Comparison of ENCODE assay signal across 8 mouse cellular contexts in genomic region chr8:106149801-106150652, GRCm38 (mm10). TPM values are rescaled to one million over a fixed set of nuclear protein-coding genes. Genes with fewer than 3 reads are reported as not detected.
DNase-seq lines count a peak whose midpoint lies in the region; ATAC-seq lines count a peak whose summit lies in the region.

Gene Pla2g15 (plus strand): TSS chr8:106150399.

- H3K9ac ChIP-seq in hindbrain, embryonic 13.5 days = peak within 1 kb of the TSS; percentile 84

- H3K4me1 ChIP-seq in hindbrain, embryonic 13.5 days (replicated peaks) = peaks cover 24% of the 10 kb centered on the region

- peaks cover 16% of the 10 kb centered on the region for H3K36me3 ChIP-seq in hindbrain, embryonic 13.5 days

- peak; percentile 91 for DNase-seq in T-cell, adult 2 months (ENCODE audit: low spot score)
- DNase-seq in cerebellum, postnatal 25 days = peak; percentile 91 to 93
- DNase-seq in frontal cortex, postnatal 25 days (ENCODE audit: low spot score in 2 of 2) = peak; percentile 87 to 89
- DNase-seq in layer of hippocampus, postnatal 36 days = peak; percentile 91 to 93
- DNase-seq in lung, postnatal 25 days (ENCODE audit: low spot score) = peak; percentile 94
- peak; percentile 73 for DNase-seq in retina, adult 2 months (ENCODE audit: low read depth, low spot score)
- peak; percentile 95 for DNase-seq in thymus, postnatal 25 days

- no peaks in the 10 kb centered on the region for H3K9me3 ChIP-seq in hindbrain, embryonic 13.5 days

- H3K27ac ChIP-seq in hindbrain, embryonic 13.5 days = peak within 1 kb of the TSS; percentile 71

- WGBS in hindbrain, embryonic 13.5 days = 2% methylated on average over 38 of the region's 38 CpGs

- H3K27me3 ChIP-seq in hindbrain, embryonic 13.5 days = no peaks in the 10 kb centered on the region

- ATAC-seq in hindbrain, embryonic 13.5 days (ENCODE audit: low FRiP score) = peak; percentile 98

- peak within 1 kb of the TSS; percentile 83 for H3K4me3 ChIP-seq in hindbrain, embryonic 13.5 days

- H3K4me2 ChIP-seq in hindbrain, embryonic 13.5 days = peak within 1 kb of the TSS; percentile 64

RNA-seq across cellular contexts. Expression of gene Pla2g15, which starts in this region (rescaled TPM):
- 20.0 and 22.3 TPM in 2 replicates for polyA plus RNA-seq in hindbrain, embryonic 13.5 days (2015; fragmentation: Nextera tagmentation; extraction: Ambion mirVana)
- 10 to 100 TPM; 23.8 to 26.0 TPM for total RNA-seq in layer of hippocampus, postnatal 36 days (2021)

Comparison
In these comparisons a context has a peak if more than half of its experiments do, and no peak if none do; other contexts are left out.
1. Peak in every context shown above with its lines: DNase-seq, ATAC-seq, H3K4me3 ChIP-seq and H3K27ac ChIP-seq.